Mouse (Mus musculus) megakaryocyte, embryonic 14.5 days (primary cell): ENCODE data around the gene Brca1. TPM values are rescaled to one million over a fixed set of nuclear protein-coding genes. Genes with fewer than 3 reads are reported as not detected.
"Not testable (repeated sequence)": the region's sequence is repeated elsewhere in the genome, so short reads cannot be mapped to it uniquely, and the experiment has no call there.

Experiments used
- H3K27me3 ChIP-seq: replicated peaks from 2 replicates; pipeline ENCODE3; 2012; ENCODE audit warnings: inconsistent platforms
- H3K36me3 ChIP-seq: replicated peaks from 2 replicates; pipeline ENCODE3; 2012; ENCODE audit warnings: low read length, inconsistent platforms, mixed read lengths
- H3K4me1 ChIP-seq: 2 replicates; pipeline ENCODE4 v1.6.1; 2012; ENCODE audit warnings: inconsistent platforms
- H3K4me3 ChIP-seq: replicated peaks from 2 replicates; pipeline ENCODE3; 2012; ENCODE audit warnings: moderate library complexity, mild to moderate bottlenecking, inconsistent platforms
- H3K9me3 ChIP-seq: 2 replicates; pipeline ENCODE4 v1.6.1; 2012; ENCODE audit warnings: inconsistent platforms
- FLI1 ChIP-seq: IDR thresholded peaks from 2 replicates; pipeline ENCODE4 v1.6.1; 2012; ENCODE audit warnings: low read length, inconsistent platforms, mixed read lengths
- GATA1 ChIP-seq: IDR thresholded peaks from 3 replicates; pipeline ENCODE4 v1.6.1; 2012; ENCODE audit warnings: mixed read lengths, low read length, inconsistent platforms, borderline replicate concordance
- polyA plus RNA-seq: library from polyadenylated mRNA; stranded (reverse); fragments of >175 nt; gene quantifications from 2 replicates; pipeline ENCODE4 v1.2.3, GENCODE M21; 2012; ENCODE audit warnings: low replicate concordance; ENCODE audit not compliant: insufficient read depth

The Brca1 gene
- polyA plus RNA-seq, 1 experiment, result 1.9 TPM

DNA sequence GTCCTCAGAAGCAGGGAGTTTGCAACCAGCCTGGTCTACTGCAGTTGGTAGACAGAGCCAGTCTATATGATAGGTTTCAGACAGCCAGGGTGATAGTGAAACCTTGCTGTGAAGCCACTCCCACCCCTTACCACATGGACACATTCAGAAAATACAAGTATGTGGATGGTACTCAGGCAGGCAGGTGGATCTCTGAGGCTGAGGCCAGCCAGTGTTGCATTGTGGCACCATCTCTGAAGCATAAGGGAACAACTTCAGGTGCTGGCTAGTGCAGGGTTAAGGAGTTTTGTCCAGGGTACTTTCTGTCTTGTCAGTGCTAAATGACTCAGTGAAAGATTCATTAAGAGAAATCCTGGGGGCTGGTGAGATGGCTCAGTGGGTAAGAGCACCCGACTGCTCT, 105.4 kb downstream of the Brca1 start:
- H3K4me3 ChIP-seq, result no peak overlapping the region
- H3K27me3 ChIP-seq, result no peaks in the 10 kb centered on the region
- H3K36me3 ChIP-seq, result peaks cover 33% of the 10 kb centered on the region
- TF ChIP-seq GATA1 (no peak), FLI1 (no peak)
- peaks cover 58% of the 10 kb centered on the region for H3K4me1 ChIP-seq
- no peaks in the 10 kb centered on the region for H3K9me3 ChIP-seq

DNA sequence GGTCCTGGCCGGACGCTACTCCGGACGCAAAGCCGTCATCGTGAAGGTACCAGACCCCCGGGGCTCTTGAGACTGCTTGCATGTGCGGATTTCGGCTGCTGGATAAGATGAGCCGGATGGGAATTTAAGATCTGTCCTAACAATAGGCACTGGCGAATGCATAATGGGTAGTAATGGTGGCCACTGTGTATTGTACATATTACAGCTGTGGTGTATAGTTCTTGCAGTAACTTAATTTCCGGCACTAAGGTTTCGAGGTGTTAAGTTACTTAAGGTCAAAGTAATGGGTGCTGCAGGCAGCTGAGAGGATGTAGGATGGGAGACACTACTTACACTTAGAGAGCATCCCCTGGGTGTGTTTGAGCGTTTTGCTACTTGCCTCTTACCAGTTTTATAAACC, 109.0 kb downstream of the Brca1 start:
- Histone ChIP-seq H3K4me3 (peak overlapping the region; percentile 95), H3K9me3 (no peaks in the 10 kb centered on the region), H3K36me3 (peaks cover 32% of the 10 kb centered on the region), H3K27me3 (no peaks in the 10 kb centered on the region), H3K4me1 (peaks cover 34% of the 10 kb centered on the region)
- TF ChIP-seq FLI1 (no peak), GATA1 (no peak)

DNA sequence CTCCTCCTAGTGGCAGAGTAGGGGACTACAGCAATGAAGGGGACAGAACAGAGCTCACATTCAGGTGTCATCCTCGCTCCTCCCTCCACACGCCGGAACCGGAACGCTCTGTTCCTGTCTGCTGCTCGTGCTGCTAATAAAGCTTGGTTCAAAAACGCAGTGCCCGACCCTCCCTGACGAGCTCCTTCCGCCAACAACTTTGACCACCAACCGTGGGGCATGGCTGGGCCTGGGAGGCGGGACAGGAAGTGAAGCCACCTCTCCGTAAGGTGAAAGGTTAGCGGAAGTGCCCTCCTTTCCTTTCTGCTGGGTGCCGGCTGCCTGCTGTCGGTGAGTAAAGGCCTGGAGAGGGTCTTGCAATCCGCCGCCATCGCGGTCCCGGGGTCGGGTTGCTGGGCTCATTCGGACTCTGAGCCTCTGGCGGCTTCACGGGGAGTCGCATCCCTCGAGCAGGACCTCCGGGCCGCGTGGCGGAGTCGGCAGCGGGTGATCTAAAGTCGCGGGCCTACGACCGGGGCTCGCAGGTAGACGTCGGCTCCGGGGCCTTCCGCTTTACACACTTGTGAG, 109.5 kb downstream of the Brca1 start, which contains the start of gene Rpl27:
Gene Rpl27 (plus strand): TSS at position 172 of the 567 bp plus-strand sequence.
- TF ChIP-seq GATA1 (no peak), FLI1 (peak; percentile 58)
- H3K4me3 ChIP-seq, result peak within 1 kb of the TSS; percentile 95
- peaks cover 33% of the 10 kb centered on the region for H3K36me3 ChIP-seq
- H3K4me1 ChIP-seq, result peaks cover 30% of the 10 kb centered on the region
- H3K9me3 ChIP-seq, result no peaks in the 10 kb centered on the region
- no peaks in the 10 kb centered on the region for H3K27me3 ChIP-seq

DNA sequence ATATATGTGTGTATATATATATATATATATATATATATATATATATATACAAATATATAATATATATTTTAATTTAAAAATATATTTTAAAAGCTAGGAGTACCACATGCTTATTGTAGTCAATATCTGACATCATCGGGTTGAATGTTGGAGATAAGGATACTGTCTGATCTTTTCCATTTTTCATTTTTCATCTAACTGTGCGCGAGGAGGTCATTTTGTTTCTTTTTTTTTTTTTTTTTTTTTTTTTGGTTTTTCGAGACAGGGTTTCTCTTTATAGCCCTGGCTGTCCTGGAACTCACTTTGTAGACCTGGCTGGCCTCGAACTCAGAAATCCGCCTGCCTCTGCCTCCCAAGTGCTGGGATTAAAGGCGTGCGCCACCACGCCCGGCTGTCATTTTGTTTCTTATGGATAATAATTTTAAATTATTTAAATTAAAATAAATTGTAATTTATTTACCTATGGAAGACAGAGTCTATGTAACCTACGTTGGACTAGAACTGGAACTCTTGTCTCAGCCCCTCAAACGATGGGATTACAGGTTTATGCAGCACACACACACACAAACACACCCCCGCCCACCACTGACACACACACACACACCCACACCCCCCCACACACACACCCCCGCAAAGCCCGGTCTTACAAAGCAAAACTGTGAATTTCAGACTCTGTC, 110.2 kb downstream of the Brca1 start:
- Histone ChIP-seq H3K36me3 (peaks cover 38% of the 10 kb centered on the region), H3K4me3 (peak overlapping the region; percentile 95), H3K4me1 (peaks cover 32% of the 10 kb centered on the region)
- not testable (repeated sequence) for H3K27me3 ChIP-seq, H3K9me3 ChIP-seq

Other genes starting within 250 kb of the Brca1 start
- 43.7 and 96.0 TPM in 2 replicates for gene Becn1, start 249.7 kb downstream of the Brca1 start, polyA plus RNA-seq
- gene Psme3, start 235.7 kb downstream of the Brca1 start, polyA plus RNA-seq, result 32.6 and 45.1 TPM in 2 replicates
- 2.0 and 2.9 TPM in 2 replicates for gene Aoc2, start 226.9 kb downstream of the Brca1 start, polyA plus RNA-seq
- not detected in 2 replicates for gene Aoc3, start 221.3 kb downstream of the Brca1 start, polyA plus RNA-seq
- gene G6pc, start 184.4 kb downstream of the Brca1 start, polyA plus RNA-seq, result not detected in 2 replicates
- gene Aarsd1, start 134.3 kb downstream of the Brca1 start, polyA plus RNA-seq, result 5.7 and 39.7 TPM in 2 replicates
- not detected in 2 replicates for gene Gm27029, start 127.2 kb downstream of the Brca1 start, polyA plus RNA-seq
- gene Rundc1, start 126.9 kb downstream of the Brca1 start, polyA plus RNA-seq, result 3.1 TPM in 1 of 2 replicates, not detected in the other
- 2.8 TPM in 1 of 2 replicates, not detected in the other for gene Ptges3l, start 126.6 kb downstream of the Brca1 start, polyA plus RNA-seq
- 250 and 697 TPM in 2 replicates for gene Rpl27, start 109.7 kb downstream of the Brca1 start, polyA plus RNA-seq
- 5.7 and 15.6 TPM in 2 replicates for gene Ifi35, start 103.5 kb downstream of the Brca1 start, polyA plus RNA-seq
- 2.6 and 2.9 TPM in 2 replicates for gene Rnd2, start 87.0 kb downstream of the Brca1 start, polyA plus RNA-seq
- 47.7 and 94.2 TPM in 2 replicates for gene Vat1, start 85.7 kb downstream of the Brca1 start, polyA plus RNA-seq
- 8.2 and 55.6 TPM in 2 replicates for gene Nbr1, start 194 bp upstream of the Brca1 start, polyA plus RNA-seq
- gene Tmem106a, start 30.3 kb upstream of the Brca1 start, polyA plus RNA-seq, result 3.4 and 23.5 TPM in 2 replicates
- not detected in 2 replicates for gene Gm11634, start 47.3 kb upstream of the Brca1 start, polyA plus RNA-seq
- 3.8 TPM in 1 of 2 replicates, not detected in the other for gene Rdm1, start 75.2 kb upstream of the Brca1 start, polyA plus RNA-seq
- gene Arl4d, start 113.6 kb upstream of the Brca1 start, polyA plus RNA-seq, result 1.2 TPM in 1 of 2 replicates, not detected in the other
- 0.63 and 3.8 TPM in 2 replicates for gene Dhx8, start 181.0 kb upstream of the Brca1 start, polyA plus RNA-seq
- gene Etv4, start 233.4 kb upstream of the Brca1 start, polyA plus RNA-seq, result 12.0 and 22.5 TPM in 2 replicates